Mouse (Mus musculus) granulocyte monocyte progenitor cell, adult 5-6 weeks (primary cell): ENCODE measurements around the gene Sept10. TPM values are rescaled to one million over a fixed set of nuclear protein-coding genes. Genes with fewer than 3 reads are reported as not detected.

Experiments
- ATAC-seq: replicated peaks from 2 replicates; pipeline ENCODE4 v1.8.0; 2016; ENCODE audit warnings: mild to moderate bottlenecking, moderate TSS enrichment, inconsistent platforms; ENCODE audit not compliant: poor library complexity, severe bottlenecking
- total RNA-seq, 2 experiments: library from RNA; stranded (forward) in 1 of 2; stranded (reverse) in 1 of 2; fragments of 200-712, 200-1000 nt in 1 of 2; fragments of >200 nt in 1 of 2; fragmentation: Nextera tagmentation in 1 of 2; gene quantifications; 2 replicates each; pipeline ENCODE4 v1.2.3; 2014 to 2017

The Sept10 gene
- total RNA-seq (2014; fragmentation: Nextera tagmentation) (8.8 and 11.6 TPM in 2 replicates), total RNA-seq (2017) (7.7 and 17.8 TPM in 2 replicates)

DNA sequence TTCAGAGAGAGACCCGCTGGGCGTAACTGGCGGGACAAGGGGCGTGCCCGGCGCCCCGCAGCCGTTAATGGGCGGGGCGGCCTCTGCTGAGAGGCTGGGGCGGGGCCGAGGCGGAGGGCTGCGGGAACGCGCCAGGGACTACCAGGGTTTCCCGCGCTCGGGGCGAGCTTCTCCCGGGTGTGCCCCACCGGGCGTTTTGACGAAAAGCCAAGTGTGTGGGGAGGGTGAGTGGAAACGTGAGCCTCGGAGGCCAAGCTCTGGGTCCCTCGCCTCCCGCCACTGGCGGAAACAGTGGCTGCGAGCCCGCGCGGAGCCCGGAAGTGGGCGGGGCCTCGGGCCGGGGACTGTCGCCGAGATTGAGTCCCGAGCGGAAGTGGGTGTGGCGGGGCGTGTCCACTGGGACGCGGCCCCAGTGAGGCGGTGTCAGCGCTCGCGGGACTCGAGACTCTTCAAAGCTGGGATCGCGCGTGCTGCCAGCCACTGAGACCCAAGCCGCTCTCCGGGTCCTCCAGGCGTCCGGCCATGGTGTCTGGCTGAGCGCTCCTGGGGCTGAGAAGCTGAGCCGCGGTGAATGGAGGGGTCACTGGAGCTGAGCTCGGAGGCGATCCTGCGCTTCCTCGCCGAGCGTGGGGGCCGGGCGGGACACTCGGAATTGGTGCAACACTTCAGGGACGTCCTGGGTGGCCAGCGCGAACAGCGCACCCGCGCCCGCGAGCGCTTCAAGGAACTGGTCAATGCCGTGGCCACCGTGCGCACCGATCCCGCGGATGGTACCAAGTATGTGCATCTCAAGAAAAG is at the start of gene Sept10, which contains the start of gene Sowahc:
TSS of gene Sept10 (minus strand) at position 375 of the 798 bp plus-strand sequence.
TSS of gene Sowahc (plus strand) at position 481 of the 798 bp plus-strand sequence.
- peak; percentile 88 for ATAC-seq

DNA sequence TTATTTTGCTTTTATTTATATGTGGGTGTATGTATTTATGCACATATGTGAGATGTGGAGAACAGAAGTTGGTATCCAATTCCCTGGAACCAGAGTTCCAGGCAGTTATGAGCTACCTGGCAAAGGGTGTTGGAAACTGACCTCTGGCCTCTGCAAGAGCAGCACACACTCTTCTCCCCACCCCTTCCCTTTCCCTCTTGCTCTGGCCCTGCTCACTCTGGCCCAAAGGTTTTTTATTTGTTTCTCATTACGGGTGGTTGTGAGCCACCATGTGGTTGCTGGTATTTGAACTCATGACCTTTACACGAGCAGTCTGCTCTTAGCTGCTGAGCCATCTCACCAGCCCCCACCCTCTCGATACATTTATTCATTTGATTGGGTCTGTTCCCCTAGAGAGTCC is 47.1 kb upstream of the Sept10 start:
- no peak for ATAC-seq

DNA sequence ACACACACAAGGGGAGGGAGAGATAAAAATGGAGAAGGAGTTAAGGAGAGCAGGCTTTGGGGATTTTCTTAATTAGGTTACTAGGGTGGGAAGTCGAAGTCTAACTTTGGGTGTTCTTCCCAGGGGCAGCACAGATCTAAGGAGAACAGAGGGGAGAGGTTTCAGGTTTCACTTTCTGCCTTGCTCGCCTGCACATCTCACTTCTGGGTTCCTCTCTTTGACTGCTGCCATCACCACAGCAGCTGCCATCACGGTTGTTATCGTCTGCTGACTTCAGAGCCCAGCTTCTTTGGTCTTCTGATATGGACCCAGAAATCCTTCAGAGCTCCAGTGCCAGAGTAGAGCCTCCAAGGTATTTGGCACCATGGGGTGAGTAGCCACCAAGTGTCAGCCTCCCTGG is 46.5 kb upstream of the Sept10 start:
- peak; percentile 29 for ATAC-seq

DNA sequence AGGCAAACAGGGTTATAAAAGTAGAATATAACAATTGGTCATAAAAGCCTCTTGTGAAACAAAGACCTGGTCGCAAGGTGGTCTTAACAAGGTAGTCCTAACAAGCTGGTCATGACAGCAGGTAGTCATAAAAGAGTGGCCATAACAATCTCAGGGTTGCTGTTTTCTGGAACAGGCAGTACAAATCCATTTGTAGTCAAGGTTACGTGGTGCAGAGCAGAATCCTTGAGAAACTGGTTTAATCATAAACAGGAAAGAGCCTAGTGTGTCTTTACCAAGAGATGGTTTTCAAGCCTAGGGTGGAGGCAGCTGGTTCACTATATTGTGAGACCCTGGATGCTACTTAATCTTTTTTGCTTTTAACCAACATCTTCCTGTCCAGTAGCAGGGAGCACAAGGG is 45.6 kb upstream of the Sept10 start:
- ATAC-seq: no peak

DNA sequence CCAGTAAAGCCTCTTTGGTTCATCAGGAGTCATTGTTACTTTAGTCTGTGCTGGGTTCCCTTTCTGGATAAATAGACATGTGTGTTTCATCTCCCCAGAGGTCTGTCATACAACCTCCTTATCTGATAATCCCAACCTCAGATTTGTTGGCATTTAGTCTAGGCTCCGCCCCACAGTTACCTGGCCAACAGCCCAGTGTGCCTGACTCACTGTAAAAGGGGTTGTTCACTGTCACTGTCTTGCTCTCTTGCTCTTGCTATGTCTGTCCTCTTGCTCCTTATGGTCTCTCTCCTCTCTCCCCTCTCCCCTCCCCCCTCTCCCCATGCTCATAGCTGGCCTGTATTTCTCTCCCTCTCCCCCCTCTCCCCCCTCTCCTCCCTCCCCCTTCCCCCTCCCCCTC is 44.5 kb upstream of the Sept10 start:
- no peak for ATAC-seq

DNA sequence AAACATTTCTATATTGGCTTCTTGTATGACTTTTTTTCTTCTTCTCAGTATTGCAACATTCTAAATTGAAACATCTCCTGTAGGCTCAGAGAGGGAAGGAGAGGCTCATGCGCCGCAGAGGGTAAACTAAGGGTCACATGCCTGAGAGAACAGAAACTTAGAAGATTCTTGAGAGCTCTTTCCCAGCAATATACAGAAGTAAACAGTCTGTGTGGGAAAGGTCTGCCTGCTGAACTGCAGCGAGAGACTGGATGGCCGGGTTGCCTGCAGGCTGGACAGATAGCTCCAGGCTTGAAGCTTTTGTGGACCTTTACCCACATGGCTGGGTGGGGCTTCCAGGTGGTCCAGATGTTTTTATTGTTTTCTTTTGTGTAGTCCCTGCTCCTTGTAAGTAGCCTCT is 44.0 kb upstream of the Sept10 start:
- peak; percentile 71 for ATAC-seq

DNA sequence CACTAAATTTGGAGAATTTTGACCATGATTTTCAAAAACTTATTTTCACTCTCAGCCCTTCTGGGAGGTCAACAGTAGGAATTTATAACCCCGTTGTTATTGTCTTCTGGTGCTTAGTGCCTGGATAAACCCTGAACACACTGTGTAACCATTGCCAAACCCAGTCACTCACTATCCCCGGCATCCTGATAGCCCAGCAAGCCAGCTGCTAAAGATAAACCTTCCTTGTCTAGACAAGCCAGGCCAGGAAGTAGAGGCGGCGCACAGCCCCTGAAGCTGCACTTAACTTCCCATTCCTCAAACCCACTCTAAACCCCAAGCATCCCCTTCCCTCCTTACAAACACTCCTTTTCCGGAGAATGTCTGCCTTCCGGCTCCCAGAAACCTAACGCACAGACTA is 43.4 kb upstream of the Sept10 start:
- peak; percentile 53 for ATAC-seq

DNA sequence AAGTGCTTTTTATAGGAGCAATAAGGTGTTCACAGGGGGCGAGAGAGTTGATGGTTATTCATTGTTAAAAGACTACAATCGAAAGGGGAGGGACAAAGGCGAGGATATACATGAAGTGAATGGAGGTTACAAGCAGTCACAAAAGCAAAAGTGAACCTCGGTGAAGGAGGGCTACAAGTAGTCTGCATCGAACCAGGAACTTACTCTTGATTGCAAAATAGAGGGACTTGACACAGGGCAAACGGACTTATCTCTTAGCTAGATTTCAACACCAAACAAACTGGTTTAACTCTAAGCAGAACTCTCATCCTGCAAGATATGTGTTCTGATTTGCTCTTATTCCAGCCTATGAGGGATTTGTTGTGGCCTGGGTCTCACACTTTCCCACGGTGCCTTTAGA is 41.3 kb upstream of the Sept10 start:
- ATAC-seq: peak; percentile 60

DNA sequence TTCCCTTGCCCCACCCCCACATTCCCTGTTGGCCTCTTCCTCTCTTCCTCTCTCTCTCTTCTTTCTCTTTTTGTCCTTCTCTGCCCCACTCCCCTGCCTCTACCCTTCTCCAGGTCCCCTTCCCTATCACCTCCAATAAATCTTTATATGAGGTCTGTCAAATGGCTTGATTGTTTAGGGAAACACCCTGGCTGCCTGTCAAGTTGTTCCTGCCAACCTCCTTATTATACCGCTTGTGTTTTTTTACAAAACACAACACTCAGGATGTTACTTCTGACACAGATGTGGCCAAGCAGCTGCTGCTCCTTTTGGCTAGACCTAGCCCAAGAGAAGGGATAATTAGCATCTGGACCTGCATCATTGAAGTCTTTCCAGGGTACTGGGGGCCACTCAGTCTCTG is 40.4 kb upstream of the Sept10 start:
- no peak for ATAC-seq

DNA sequence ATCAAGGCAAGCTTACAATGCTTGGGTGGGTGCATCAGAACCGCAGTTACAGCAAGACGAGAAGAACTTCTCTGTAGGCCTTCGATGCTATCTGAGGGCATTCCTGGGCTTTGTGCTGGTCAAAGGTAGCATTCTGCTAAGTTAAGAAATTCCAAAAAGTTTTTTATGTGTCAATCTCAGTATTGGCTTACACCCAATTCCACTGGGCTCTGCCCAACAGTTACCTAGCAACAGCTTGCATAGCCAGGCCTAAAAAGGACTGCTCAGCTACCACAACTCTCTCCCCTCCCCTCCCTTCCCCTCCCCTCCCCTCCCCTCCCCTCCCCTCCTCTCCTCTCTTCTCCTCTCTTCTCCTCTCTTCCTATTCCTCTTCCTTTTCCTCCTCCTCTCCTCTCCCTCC is 40.0 kb upstream of the Sept10 start:
- no peak for ATAC-seq

DNA sequence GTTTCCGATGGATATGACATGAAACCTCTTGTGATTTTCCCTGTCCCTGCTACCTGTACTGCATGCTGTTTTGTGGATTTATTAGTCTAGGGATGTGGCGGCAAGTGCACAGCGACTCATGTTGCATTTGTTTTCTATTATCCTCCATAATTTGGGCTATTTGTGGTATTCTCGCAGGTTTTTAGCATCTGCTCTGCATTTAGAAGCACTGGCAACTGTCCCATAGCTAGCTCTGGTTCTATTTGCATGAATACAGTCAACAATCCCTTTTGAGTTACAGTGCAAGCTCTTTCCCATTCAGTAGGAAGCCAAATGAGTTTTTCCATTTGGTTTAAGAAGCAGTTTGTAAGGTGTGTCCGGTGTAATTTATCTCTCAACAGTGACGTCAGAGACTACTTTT is 37.9 kb upstream of the Sept10 start:
- ATAC-seq: no peak

DNA sequence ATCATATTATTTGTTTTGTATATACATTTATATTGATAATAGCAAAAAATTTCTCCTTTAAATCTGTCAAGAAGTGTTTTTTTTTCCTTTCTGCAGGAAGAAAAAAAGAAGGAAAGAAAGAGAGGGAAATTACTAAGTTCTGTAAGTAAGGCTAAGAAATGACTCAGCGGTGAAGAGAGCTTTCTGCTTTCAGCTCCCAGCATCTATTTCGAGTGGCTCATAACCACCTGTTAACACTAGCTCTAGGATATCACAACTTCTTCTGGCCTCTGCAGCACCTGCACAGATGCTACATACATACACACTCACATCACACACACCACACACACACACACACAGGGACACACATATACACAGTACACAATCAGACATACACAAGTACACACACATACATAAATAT is 34.9 kb upstream of the Sept10 start:
- ATAC-seq: no peak

DNA sequence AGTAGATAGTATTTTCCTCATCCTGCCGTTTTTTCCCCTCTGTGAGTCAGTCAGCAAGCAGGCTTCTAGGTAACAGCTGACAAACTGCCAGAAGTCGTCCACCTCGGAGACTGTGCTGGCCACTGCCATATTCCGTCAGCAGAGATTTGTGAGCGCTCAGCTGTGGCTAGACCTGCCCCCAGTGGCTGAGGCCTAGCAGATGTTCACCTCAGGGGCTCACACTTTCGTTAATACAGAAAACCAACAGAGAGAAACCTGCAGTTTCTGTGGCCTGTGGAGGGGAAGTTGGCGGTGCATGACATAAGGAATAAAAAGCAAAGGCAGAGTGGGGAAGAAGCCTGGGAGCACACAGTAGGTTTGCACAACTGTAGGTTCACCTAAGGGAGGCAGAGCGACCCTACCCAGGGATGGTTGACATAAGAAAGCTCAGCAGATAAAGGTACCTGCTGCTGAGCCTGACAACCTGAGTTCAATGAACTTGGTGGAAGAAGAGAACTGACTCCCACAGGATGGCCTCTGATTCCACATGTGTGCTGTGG is 32.0 kb upstream of the Sept10 start:
- ATAC-seq: peak; percentile 56

DNA sequence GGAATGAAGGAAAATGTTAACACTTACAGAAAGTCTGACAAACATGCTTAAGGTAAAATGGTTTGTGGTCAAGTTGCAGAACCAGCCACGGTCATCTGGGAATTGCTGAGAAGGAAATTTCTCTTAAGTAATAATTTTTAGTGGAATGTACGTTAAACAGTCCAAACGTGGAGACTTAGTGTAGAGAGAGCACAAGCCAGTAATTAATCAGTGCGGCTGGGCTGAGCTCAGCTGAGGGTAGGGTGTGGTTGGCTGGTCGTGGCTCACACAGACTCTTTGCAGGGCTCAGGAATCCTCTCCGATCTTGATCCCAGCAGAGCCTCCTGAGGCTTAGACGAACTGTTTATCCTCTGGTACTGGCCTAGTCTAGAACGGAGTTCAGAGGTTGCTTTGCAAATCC is 30.7 kb upstream of the Sept10 start:
- ATAC-seq: no peak

DNA sequence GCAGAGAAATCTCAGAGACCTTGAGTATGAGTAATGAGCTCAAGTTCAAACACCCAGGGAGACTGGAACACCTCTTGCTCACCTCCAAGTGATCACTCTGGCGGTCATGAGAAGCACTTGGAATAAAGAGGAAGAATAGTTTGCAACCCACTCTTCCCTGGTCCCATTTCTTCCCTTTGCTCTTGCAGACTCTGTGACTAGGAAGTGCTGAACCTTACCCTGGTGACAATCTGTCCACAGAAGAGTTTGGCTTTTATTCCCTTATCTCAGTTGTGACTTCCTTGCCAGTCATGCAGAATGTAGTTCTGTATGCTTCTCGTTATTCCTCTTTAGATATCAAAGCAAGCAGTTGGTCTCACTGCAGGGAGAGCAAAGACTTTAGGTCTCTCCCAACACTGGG is 30.3 kb upstream of the Sept10 start:
- peak; percentile 63 for ATAC-seq

DNA sequence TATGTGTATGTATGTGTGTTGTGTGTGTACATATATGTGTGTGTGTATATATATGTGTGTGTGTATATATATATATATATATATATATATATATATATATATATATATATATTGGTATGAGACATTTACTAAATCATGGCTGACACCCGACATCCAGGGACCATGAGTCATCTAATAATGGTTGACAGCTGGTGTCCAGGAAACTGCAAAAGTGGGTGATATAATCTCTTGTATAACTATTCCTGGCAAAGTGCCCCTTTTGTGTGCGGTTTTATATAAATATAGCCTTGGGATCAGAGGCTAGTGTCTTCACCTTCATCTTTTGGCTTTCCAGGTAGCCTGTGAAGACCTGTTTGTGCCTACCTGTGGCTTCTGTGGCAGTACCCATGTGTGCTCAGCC is 29.0 kb upstream of the Sept10 start:
- ATAC-seq: no peak

DNA sequence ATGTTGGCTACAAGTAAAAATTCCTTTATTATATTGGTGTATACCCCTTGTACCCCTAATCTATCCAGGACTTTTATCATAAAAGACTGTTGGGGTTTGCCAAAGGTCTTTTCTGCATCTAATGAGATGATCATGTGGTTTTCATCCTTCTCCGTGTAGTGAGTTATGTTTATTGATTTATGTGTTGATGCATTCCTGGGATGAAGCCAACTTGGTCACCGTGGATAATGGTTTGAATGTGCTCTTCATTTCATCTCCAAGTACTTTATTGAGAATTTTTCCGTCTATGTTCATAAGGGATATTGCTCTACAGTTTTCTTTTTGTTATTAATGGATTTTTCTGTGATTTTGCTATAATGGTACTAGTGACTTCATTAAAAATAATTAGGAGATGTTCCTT is 27.9 kb upstream of the Sept10 start:
- ATAC-seq: no peak

DNA sequence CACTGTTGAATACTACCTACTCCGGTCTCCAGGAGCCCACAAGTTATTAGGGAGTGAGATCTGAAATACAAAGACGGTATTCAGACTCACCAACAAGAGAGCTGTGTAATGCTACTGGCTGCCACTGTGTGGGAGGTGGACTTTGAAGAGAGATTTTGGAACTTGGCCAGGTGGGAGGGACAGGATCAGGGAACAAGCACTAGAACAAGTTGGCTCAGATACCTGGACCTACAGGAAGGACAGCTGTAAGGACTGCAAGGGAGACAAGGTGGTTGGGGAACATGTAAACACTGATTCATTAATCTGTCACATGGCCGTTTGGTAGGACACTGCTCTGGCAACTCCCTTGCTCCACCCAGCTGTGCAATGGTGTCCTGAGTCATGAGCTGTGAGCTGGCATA is 19.5 kb upstream of the Sept10 start:
- no peak for ATAC-seq

DNA sequence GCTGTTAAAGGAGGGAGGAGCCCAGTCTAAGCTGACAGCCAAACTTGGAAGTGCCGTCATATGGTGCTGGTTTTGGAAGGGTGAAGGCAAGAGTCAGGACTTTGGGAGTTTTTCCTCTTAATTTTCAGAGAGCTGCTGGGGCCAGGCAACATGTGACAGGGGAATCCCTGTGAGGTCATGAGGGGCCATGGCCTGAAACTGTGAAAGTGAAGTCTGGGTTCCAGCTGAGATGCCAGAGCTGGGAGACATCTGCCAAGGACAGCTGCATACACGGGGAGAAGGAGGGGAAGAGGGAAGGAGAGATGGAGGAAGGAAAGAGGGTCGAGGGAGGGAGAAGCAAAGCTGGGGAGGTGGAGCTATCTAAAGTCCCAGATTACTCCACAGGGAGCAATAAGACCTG is 16.1 kb upstream of the Sept10 start:
- ATAC-seq: no peak

DNA sequence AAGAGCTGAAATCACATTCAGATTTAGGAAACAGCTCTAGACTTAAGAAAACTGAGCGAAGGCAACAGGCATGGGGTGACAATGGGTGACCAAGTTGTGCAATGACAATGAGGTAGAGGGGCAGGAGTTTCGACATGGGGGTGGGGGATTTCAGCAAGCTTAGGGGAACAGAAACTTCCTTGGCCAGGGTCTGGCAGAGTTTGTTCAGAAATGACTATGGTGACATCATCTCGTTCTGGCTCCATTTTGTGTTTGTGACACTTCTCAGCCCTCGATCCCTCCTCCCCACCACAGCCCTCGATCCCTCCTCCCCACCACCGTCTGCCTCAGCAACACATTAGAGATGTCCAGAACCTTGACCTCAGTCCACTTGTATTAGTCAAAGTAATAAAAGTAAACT is 14.8 kb upstream of the Sept10 start:
- ATAC-seq: peak; percentile 93

DNA sequence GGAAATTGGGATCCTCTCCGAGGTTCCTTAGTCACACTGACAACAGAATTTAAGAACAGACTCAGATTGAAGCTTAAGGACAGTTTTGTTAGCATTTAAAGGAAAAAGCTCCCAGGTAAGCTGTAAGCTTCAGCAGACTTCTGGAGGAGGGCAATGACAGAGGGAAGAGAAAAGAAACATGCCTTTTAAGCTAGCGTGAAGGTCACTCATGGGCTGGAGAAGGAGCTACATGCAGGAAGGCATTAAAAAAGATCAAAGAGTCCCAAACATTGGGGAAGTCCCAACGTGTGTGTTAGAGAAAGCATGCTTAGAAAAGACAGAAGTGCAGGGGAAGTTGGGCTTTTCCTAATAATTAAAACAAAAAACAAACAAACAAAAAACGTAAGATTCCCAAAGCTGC is 14.2 kb upstream of the Sept10 start:
- ATAC-seq: no peak; the same call in 1 of the 2 replicates

DNA sequence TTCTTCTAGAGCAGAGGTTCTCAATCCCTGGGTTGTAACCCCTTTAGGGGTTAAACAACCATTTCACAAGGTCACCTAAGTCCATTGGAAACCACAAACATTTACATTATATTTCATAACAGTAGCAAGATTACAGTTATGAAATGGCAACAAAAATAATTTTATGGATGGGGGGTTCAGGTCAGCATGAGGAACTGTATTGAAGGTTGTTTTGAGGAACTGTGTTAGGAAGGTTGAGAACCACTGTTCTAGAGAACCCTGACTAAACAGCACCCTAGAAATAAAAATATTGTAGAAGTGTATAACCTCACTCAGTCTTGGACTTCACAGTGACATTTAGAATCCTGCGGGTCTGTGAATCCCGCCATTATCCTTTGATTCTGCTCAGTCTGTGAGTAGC is 13.6 kb upstream of the Sept10 start:
- ATAC-seq: peak; percentile 58
